Mouse (Mus musculus): ENCODE measurements around the gene Abca17.

The Abca17 gene

GRCm38 (mm10) chr17:24350926-24351759 is at the start of gene Abca17:
Gene Abca17 (minus strand): TSS chr17:24351068.
- DNase-seq (ENCODE audit: low spot score): no peak

GRCm38 (mm10) chr17:24394456-24394855 is 43.6 kb upstream of the Abca17 start:
- no peak for DNase-seq (ENCODE audit: low spot score)

GRCm38 (mm10) chr17:24393527-24393926 is 42.7 kb upstream of the Abca17 start:
- no peak for DNase-seq (ENCODE audit: low spot score)

- no peak for DNase-seq (ENCODE audit: low spot score)
Observed at GRCm38 (mm10) chr17:24391149-24391548, 40.3 kb upstream of the Abca17 start.

GRCm38 (mm10) chr17:24389865-24390264 is 39.0 kb upstream of the Abca17 start:
- no peak for DNase-seq (ENCODE audit: low spot score)

GRCm38 (mm10) chr17:24388711-24389110 is 37.8 kb upstream of the Abca17 start:
- no peak for DNase-seq (ENCODE audit: low spot score)

- no peak for DNase-seq (ENCODE audit: low spot score)
Observed at GRCm38 (mm10) chr17:24383789-24384188, 32.9 kb upstream of the Abca17 start.

- DNase-seq (ENCODE audit: low spot score): no peak
Observed at GRCm38 (mm10) chr17:24378496-24378895, 27.6 kb upstream of the Abca17 start.

- DNase-seq (ENCODE audit: low spot score): no peak
Observed at GRCm38 (mm10) chr17:24375886-24376285, 25.0 kb upstream of the Abca17 start.

GRCm38 (mm10) chr17:24375094-24375712 is 24.3 kb upstream of the Abca17 start:
- DNase-seq (ENCODE audit: low spot score): no peak

GRCm38 (mm10) chr17:24365863-24366262 is 15.0 kb upstream of the Abca17 start:
- DNase-seq (ENCODE audit: low spot score): no peak

- DNase-seq (ENCODE audit: low spot score): no peak
Observed at GRCm38 (mm10) chr17:24364461-24364860, 13.6 kb upstream of the Abca17 start.

GRCm38 (mm10) chr17:24362527-24362926 is 11.7 kb upstream of the Abca17 start:
- DNase-seq (ENCODE audit: low spot score): no peak

GRCm38 (mm10) chr17:24361291-24361690 is 10.4 kb upstream of the Abca17 start:
- DNase-seq (ENCODE audit: low spot score): no peak

- DNase-seq (ENCODE audit: low spot score): no peak
Observed at GRCm38 (mm10) chr17:24360841-24361240, 10.0 kb upstream of the Abca17 start.

- no peak for DNase-seq (ENCODE audit: low spot score)
Observed at GRCm38 (mm10) chr17:24359903-24360302, 9.0 kb upstream of the Abca17 start.

GRCm38 (mm10) chr17:24359006-24359405 is 8.1 kb upstream of the Abca17 start:
- DNase-seq (ENCODE audit: low spot score): no peak

- no peak for DNase-seq (ENCODE audit: low spot score)
Observed at GRCm38 (mm10) chr17:24355284-24355683, 4.4 kb upstream of the Abca17 start.

- no peak for DNase-seq (ENCODE audit: low spot score)
Observed at GRCm38 (mm10) chr17:24353960-24354359, 3.1 kb upstream of the Abca17 start.

GRCm38 (mm10) chr17:24352370-24353194 is 1.7 kb upstream of the Abca17 start:
- DNase-seq (ENCODE audit: low spot score): no peak

- peak; percentile 84 for DNase-seq (ENCODE audit: low spot score)
Observed at GRCm38 (mm10) chr17:24351760-24352357, 991 bp upstream of the Abca17 start, which contains the start of gene Abca3. Gene Abca3 (plus strand): TSS chr17:24351950.

- no peak for DNase-seq (ENCODE audit: low spot score)
Observed at GRCm38 (mm10) chr17:24349176-24349575, 1.7 kb downstream of the Abca17 start.

All from layer of hippocampus, adult 9-10 months (tissue).